Mouse (Mus musculus) fibroblast of lung, adult 2 months (primary cell): ENCODE results near the gene Nek1.

Experiments used
- DNase-seq: peaks from one replicate; pipeline ENCODE4 v3.0.0-alpha.2; 2011; ENCODE audit warnings: low read depth

The Nek1 gene

GRCm38 (mm10) chr8:60992910-60993638, at the start of gene Nek1:
Nek1 (plus strand) TSS chr8:60993195.
- DNase-seq: peak; percentile 89

- DNase-seq: no peak
Observed at GRCm38 (mm10) chr8:60947503-60947902, 45.5 kb upstream of the Nek1 start.

- no peak for DNase-seq
Observed at GRCm38 (mm10) chr8:60949859-60950258, 43.1 kb upstream of the Nek1 start.

- no peak for DNase-seq
Observed at GRCm38 (mm10) chr8:60951271-60951670, 41.7 kb upstream of the Nek1 start.

GRCm38 (mm10) chr8:60951757-60952156, 41.2 kb upstream of the Nek1 start:
- no peak for DNase-seq

- DNase-seq: no peak
Observed at GRCm38 (mm10) chr8:60952803-60953202, 40.2 kb upstream of the Nek1 start.

- peak; percentile 91 for DNase-seq
Observed at GRCm38 (mm10) chr8:60954281-60955014, 38.5 kb upstream of the Nek1 start.

GRCm38 (mm10) chr8:60956847-60957246, 36.1 kb upstream of the Nek1 start:
- no peak for DNase-seq

GRCm38 (mm10) chr8:60962763-60963162, 30.2 kb upstream of the Nek1 start:
- no peak for DNase-seq

GRCm38 (mm10) chr8:60963931-60964330, 29.1 kb upstream of the Nek1 start:
- DNase-seq: no peak

GRCm38 (mm10) chr8:60964518-60964917, 28.5 kb upstream of the Nek1 start:
- no peak for DNase-seq

- no peak for DNase-seq
Observed at GRCm38 (mm10) chr8:60965306-60965705, 27.7 kb upstream of the Nek1 start.

- no peak for DNase-seq
Observed at GRCm38 (mm10) chr8:60965741-60966140, 27.3 kb upstream of the Nek1 start.

- no peak for DNase-seq
Observed at GRCm38 (mm10) chr8:60969091-60969490, 23.9 kb upstream of the Nek1 start.

GRCm38 (mm10) chr8:60971808-60972207, 21.2 kb upstream of the Nek1 start:
- no peak for DNase-seq

- DNase-seq: no peak
Observed at GRCm38 (mm10) chr8:60973448-60973847, 19.5 kb upstream of the Nek1 start.

- DNase-seq: no peak
Observed at GRCm38 (mm10) chr8:60974837-60975236, 18.2 kb upstream of the Nek1 start.

- no peak for DNase-seq
Observed at GRCm38 (mm10) chr8:60976818-60977217, 16.2 kb upstream of the Nek1 start.

- no peak for DNase-seq
Observed at GRCm38 (mm10) chr8:60978496-60978895, 14.5 kb upstream of the Nek1 start.

GRCm38 (mm10) chr8:60981388-60981787, 11.6 kb upstream of the Nek1 start:
- no peak for DNase-seq

GRCm38 (mm10) chr8:60982701-60983687, 10.0 kb upstream of the Nek1 start, which contains the start of gene Clcn3:
Clcn3 (minus strand) TSS chr8:60983300.
- peak; percentile 86 for DNase-seq

- peak; percentile 20 for DNase-seq
Observed at GRCm38 (mm10) chr8:60983688-60984079, 9.3 kb upstream of the Nek1 start.
